Mouse (Mus musculus) heart, embryonic 11.5 days (tissue): ENCODE measurements at regions not wholly inside any gene's neighbourhood (a gene's known extent, or its start where the extent isn't known, plus 50 kb on each side); places are given as distances from the start of the nearest gene placed in this dataset.

ENCODE experiments used
- ATAC-seq: fragments of 200-750 bp; cut with Nextera tagmentation; replicated peaks from 2 replicates; pipeline ENCODE4 v1.8.0; 2017; ENCODE audit warnings: moderate library complexity; ENCODE audit not compliant: insufficient number of reproducible peaks, low FRiP score, low TSS enrichment
- H3K27ac ChIP-seq: fragments of 300-500 bp; sonication (generic); 2 replicates; pipeline ENCODE4 v1.5.1; 2014; ENCODE audit warnings: mild to moderate bottlenecking, low read depth, low read length
- H3K27me3 ChIP-seq: fragments of 300-500 bp; sonication (generic); 2 replicates; pipeline ENCODE4 v1.6.1; 2014; ENCODE audit warnings: mild to moderate bottlenecking, low read length, mixed read lengths; ENCODE audit not compliant: control insufficient read depth, insufficient read depth
- H3K36me3 ChIP-seq: fragments of 300-500 bp; sonication (generic); 2 replicates; pipeline ENCODE4 v1.6.1; 2014; ENCODE audit warnings: mild to moderate bottlenecking, low read length, moderate library complexity, mixed read lengths; ENCODE audit not compliant: control insufficient read depth, insufficient read depth
- H3K4me1 ChIP-seq: fragments of 300-500 bp; sonication (generic); 2 replicates; pipeline ENCODE4 v1.6.1; 2014; ENCODE audit warnings: low read length; ENCODE audit not compliant: control insufficient read depth, insufficient read depth
- H3K4me2 ChIP-seq: fragments of 300-500 bp; sonication (generic); 2 replicates; pipeline ENCODE4 v1.6.1; 2014; ENCODE audit warnings: mild to moderate bottlenecking, moderate library complexity
- H3K4me3 ChIP-seq: fragments of 300-500 bp; sonication (generic); 2 replicates; pipeline ENCODE4 v1.5.1; 2014; ENCODE audit warnings: low read depth, low read length
- H3K9ac ChIP-seq: fragments of 300-500 bp; sonication (generic); 2 replicates; pipeline ENCODE4 v1.6.1; 2014; ENCODE audit warnings: mild to moderate bottlenecking, low read depth, low read length, moderate library complexity
- H3K9me3 ChIP-seq: fragments of 300-500 bp; sonication (generic); replicated peaks from 2 replicates; pipeline ENCODE4 v1.6.1; 2016; ENCODE audit warnings: low read length; ENCODE audit not compliant: control insufficient read depth
- WGBS: fragments of 180-500 bp; shearing (Covaris S2); extraction: QIAGEN DNeasy Blood & Tissue Kit; methylation state at CpG from one replicate; pipeline ENCODE4 v1.1.7; 2014; ENCODE audit not compliant: insufficient replicate concordance; 5-methylcytosine and 5-hydroxymethylcytosine counted together

DNA sequence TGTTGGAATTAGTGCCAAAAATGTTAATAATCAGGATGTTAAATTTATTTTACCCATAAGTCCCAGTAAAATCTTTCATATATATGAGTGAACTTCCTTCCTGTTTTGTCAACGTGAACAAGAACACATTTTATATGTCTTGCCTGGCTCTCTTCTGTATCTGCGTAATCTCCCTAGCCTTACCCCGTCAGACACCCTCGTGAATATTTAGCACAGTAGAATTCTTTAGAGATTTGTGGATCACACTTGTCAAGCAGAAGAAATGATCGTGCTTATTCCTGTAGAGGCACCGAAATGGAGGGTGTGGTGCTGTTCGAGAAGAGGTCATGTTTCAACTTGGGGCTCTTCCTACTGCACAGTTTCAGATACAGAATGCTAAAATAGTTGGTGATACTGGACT lies 157.2 kb upstream of the Zbtb20 start:
- no peaks in the 10 kb centered on the region for H3K4me1 ChIP-seq
- no peak overlapping the region for H3K4me2 ChIP-seq
- no peak for ATAC-seq
- no peaks in the 10 kb centered on the region for H3K9me3 ChIP-seq
- 76% methylated on average over 7 of the region's 7 CpGs for WGBS
- no peak overlapping the region for H3K9ac ChIP-seq
- H3K27me3 ChIP-seq, result no peaks in the 10 kb centered on the region
- H3K27ac ChIP-seq, result no peak overlapping the region
- H3K4me3 ChIP-seq, result no peak overlapping the region
- no peaks in the 10 kb centered on the region for H3K36me3 ChIP-seq

DNA sequence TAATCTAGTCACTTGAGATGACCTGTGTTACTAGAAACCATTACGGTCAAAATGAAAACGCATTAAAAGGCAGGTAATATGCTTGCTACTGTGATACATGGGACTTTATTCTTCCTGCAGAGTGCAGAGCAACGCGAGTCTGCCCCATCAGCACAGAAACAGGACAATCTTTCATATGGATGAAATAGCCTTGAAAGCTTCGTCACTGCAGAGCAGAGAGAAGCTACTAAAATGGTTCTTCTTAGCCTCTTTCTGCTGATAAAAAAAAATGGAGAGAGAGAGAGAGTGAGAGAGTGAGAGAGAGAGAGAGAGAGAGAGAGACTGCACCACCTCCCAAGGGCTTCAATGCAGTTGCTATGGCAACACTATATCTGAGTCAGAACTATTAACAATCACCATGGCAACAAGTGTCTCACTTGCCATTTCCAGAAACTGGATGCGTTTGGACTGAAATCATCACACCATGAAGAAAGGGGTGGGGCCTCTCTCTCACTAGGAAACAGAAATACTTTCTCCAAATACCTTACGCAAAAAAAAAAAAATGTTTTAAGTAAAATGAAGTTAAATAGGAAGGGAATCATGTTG lies 157.8 kb upstream of the Zbtb20 start:
- 75% methylated on average over 7 of the region's 7 CpGs for WGBS
- no peaks in the 10 kb centered on the region for H3K27me3 ChIP-seq
- no peaks in the 10 kb centered on the region for H3K9me3 ChIP-seq
- no peak overlapping the region for H3K4me2 ChIP-seq
- no peak for ATAC-seq
- no peaks in the 10 kb centered on the region for H3K4me1 ChIP-seq
- no peak overlapping the region for H3K4me3 ChIP-seq
- H3K9ac ChIP-seq, result no peak overlapping the region
- no peaks in the 10 kb centered on the region for H3K36me3 ChIP-seq
- no peak overlapping the region for H3K27ac ChIP-seq

DNA sequence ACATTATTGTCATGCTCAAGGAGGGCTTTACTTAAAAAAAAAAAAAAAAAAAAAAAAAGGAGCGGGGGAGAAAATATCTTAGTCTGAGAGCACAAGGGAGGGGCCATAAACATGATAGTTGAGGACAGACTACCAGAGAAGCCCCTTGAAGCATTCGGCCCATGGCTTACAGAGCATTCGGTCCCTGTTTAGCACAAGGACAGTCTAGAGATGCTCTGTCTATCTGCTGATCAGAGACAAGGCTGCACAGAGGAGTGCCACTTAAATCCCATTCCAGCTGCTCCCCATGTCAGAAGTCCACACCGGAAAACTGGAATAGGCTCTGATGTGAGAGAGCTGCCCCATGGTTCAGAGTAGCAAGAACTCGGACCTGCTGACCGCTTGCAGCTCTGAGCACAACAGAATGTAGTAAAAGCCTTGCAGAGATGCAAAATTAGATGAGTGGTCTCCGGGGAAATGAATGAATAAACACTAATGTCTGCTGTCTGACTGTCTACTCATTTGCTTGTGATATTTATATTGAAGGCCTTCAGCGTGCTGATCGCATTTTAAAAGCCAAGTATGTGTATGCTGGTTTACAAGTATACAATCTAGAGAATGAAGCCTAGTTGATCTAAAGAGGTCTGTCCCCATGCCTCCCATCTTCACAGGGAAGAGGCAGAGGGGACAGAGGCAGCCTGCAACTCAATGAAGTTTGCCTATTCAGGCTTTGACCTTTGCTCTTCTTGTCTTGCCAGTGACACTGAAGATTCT lies 158.4 kb upstream of the Zbtb20 start:
- ATAC-seq, result no peak
- no peak overlapping the region for H3K9ac ChIP-seq
- H3K4me3 ChIP-seq, result no peak overlapping the region
- no peaks in the 10 kb centered on the region for H3K4me1 ChIP-seq
- H3K4me2 ChIP-seq, result no peak overlapping the region
- H3K9me3 ChIP-seq, result no peaks in the 10 kb centered on the region
- no peak overlapping the region for H3K27ac ChIP-seq
- H3K27me3 ChIP-seq, result no peaks in the 10 kb centered on the region
- 77% methylated on average over 9 of the region's 9 CpGs for WGBS
- no peaks in the 10 kb centered on the region for H3K36me3 ChIP-seq

DNA sequence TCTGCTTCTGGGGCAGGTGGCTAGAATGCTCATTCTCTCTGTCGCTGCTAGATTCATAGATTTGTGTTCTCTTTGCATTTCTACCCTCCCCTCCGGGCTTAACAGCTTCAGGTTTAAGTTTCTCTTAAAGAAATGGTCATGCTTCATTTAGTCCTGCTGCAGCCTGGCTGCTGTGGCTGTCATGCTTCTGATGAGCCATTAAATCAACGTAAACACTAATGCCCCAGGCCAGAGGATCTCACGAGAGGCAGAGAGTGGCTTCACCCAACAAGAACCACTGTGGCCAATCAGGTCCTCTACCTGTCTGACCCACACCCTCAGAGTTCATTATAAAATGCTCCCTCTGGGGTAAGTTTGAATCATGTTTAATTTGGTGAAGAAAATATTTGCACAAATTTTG lies 173.0 kb upstream of the Zbtb20 start:
- no peak overlapping the region for H3K4me3 ChIP-seq
- H3K4me1 ChIP-seq, result no peaks in the 10 kb centered on the region
- no peak overlapping the region for H3K4me2 ChIP-seq

DNA sequence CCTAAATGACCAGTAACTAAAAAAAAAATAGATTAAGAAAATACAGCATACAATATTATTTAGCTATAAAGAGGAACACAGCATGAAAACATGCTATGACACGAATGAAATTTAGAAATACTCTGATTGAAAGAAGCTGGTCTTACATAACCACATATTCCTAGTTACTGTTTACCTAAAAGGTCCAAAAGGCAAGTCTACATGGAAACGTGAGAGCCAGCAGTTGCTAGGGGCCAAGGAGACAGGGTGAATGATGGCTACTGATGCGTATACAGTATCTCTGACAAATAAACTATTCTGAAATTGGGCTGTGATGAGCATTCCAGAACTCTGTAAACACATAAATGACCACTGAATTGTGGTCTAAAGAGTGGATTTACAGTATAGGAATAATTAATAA lies 194.5 kb upstream of the Zbtb20 start:
- Histone ChIP-seq H3K9me3 (0 out of 2 replicates have a peak, but pooled peaks cover 2% of the 10 kb centered on the region), H3K27me3 (no peaks in the 10 kb centered on the region), H3K4me3 (no peak overlapping the region), H3K9ac (no peak overlapping the region), H3K4me2 (no peak overlapping the region), H3K27ac (no peak overlapping the region), H3K36me3 (no peaks in the 10 kb centered on the region), H3K4me1 (no peaks in the 10 kb centered on the region)
- whole genome bisulfite sequencing, result 78% methylated on average over 3 of the region's 3 CpGs
- ATAC-seq, result no peak

More for the DNA sequence above, 173.0 kb upstream of the Zbtb20 start:
- ATAC-seq, result no peak
- 49% methylated on average over 4 of the region's 4 CpGs for WGBS
- H3K27ac ChIP-seq, result no peak overlapping the region
- no peaks in the 10 kb centered on the region for H3K36me3 ChIP-seq
- no peak overlapping the region for H3K9ac ChIP-seq
- H3K9me3 ChIP-seq, result no peaks in the 10 kb centered on the region
- H3K27me3 ChIP-seq, result no peaks in the 10 kb centered on the region

DNA sequence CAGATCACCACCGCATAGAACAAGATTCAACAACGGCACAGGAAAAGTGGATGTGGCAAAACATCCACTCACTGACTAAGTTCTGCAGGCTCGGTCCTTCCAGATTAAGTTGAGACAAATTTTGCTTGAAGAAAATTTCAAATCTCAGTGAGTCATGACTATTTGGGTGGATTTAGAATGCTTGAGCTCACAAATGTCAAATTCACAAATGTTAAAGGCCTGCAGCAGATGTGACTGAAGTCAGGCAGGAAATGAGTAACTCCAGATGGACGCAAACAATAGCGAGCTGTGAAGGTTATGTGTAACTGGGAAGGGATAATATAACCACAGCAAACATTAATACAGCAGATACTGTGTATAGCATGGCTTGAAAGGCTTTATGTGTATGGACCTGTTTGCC lies 198.5 kb upstream of the Zbtb20 start:
- Histone ChIP-seq H3K27ac (peak overlapping the region; percentile 84), H3K9ac (no peak overlapping the region), H3K9me3 (no peaks in the 10 kb centered on the region), H3K4me2 (no peak overlapping the region), H3K36me3 (no peaks in the 10 kb centered on the region), H3K27me3 (no peaks in the 10 kb centered on the region), H3K4me3 (no peak overlapping the region), H3K4me1 (no peaks in the 10 kb centered on the region)
- WGBS, result 69% methylated on average over 5 of the region's 5 CpGs
- no peak for ATAC-seq

DNA sequence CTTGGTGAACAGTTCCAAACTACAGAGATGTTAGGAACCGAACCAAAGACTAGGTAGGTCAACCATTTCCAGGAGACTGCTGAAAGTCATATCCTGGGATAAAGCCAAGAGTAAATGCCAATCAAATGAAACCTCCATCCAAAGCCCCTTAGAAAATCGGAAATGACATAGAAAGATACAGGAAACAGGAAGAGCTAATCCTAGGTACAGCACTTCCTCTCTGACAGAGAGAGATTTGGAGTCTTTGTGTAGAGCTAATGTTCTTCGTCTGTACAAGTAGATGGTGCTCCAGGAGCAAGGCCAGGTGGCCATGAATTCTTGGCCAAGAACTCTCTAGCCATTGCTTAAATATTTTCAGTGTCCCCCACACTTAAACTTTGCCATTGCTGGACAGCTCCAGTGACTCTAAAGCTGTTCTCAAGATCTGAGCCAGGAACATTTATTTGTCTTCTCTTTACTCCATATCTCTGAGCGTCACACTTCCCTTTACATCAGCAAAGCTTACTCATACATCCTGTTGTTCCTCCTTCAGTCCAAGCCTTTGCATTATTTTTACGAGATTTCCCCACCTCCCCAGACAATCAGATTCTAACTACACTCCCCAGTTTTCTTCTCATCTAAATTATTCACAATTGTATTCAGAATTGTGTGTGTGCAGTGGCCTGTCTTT lies 199.1 kb upstream of the Zbtb20 start:
- 55% methylated on average over 5 of the region's 5 CpGs for WGBS
- Histone ChIP-seq H3K27ac (peak overlapping the region; percentile 84), H3K4me2 (no peak overlapping the region), H3K4me3 (no peak overlapping the region), H3K9ac (no peak overlapping the region), H3K36me3 (no peaks in the 10 kb centered on the region), H3K27me3 (no peaks in the 10 kb centered on the region), H3K4me1 (no peaks in the 10 kb centered on the region), H3K9me3 (no peaks in the 10 kb centered on the region)
- peak; percentile 39; the same call in 1 of the 2 replicates for ATAC-seq

DNA sequence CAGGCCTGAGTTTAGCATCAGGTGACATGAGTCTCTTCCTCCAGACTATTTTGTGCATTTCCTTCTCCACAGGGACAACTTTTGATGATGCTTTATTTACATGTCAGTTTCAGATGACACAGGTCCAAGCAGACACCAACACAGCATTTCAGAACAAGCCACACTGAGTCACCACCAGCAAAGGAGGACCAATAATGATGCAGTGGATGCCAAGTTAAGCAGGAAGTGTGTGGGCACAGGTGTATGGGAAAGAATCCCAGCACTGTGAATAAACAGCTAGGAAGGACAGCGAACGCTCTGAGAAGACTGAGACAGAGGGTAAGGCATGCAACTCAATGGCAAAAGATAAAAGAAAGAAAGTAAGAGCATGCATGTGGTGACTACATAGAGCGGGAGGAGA lies 200.7 kb upstream of the Zbtb20 start:
- H3K4me1 ChIP-seq, result no peaks in the 10 kb centered on the region
- H3K27ac ChIP-seq, result no peak overlapping the region
- H3K27me3 ChIP-seq, result no peaks in the 10 kb centered on the region
- no peaks in the 10 kb centered on the region for H3K36me3 ChIP-seq
- no peak overlapping the region for H3K9ac ChIP-seq
- WGBS, result 81% methylated on average over 3 of the region's 3 CpGs
- H3K9me3 ChIP-seq, result no peaks in the 10 kb centered on the region
- no peak overlapping the region for H3K4me3 ChIP-seq
- ATAC-seq, result no peak
- H3K4me2 ChIP-seq, result no peak overlapping the region
